Mouse (Mus musculus): ENCODE data around the gene Plpp1.

DNA sequence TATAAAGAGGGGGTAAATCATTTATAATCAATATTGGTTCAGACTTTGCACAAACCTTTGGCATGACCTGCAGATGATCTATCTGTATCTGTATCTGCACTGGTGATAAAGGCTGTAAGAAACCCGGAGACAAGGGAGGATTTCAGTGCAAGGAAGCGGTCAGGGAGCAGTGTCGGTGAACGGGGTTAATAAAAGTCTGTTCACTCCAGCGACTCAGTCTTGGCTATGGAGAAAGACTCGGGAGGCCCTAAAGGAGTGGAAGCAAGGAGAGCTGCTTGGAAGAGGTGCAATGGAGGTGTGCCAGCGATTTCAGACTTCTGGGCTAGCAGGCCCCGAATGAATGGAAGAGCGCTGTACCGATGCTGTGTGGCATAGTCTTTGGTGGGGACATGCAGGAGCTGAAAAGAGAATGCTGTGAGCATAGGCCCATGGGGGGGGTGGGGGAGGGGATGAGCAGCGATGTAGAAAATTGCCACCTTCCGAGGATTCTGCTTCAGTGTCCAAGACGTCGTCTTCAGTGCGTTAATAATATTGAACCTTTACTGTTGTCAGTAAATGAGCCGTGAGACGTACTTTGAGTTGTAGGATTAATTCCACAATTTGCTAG is 53.2 kb downstream of the Plpp1 start:
- TF ChIP-seq EP300 (optimal IDR thresholded peaks at IDR 0.05) (no peak), CTCF (IDR thresholded peaks at IDR 0.05; ENCODE audit: low read depth) (no peak)

Measured in stomach, postnatal 0 days (tissue).